Mouse (Mus musculus) lung, adult 2 months (tissue): ENCODE data around the gene Syt1.

Experiments
- CTCF ChIP-seq: fragments of 200-500 bp; IDR thresholded peaks from 2 replicates; pipeline ENCODE4 v1.5.1; 2011; ENCODE audit warnings: mild to moderate bottlenecking, low read length, control low read depth; ENCODE audit not compliant: insufficient read depth
- POLR2A ChIP-seq: fragments of 200-500 bp; IDR thresholded peaks from 2 replicates; pipeline ENCODE4 v1.6.1; 2011; ENCODE audit warnings: low read depth, mild to moderate bottlenecking, control low read depth, low read length, borderline replicate concordance; ENCODE audit errors: extremely low read depth

- no peak for TF ChIP-seq CTCF
- no peak for TF ChIP-seq POLR2A
Observed at GRCm38 (mm10) chr10:108798826-108799225, 212.0 kb downstream of the Syt1 start.
